Mouse (Mus musculus) urinary bladder, postnatal 14 days (tissue): ENCODE measurements at regions not wholly inside any gene's neighbourhood (a gene's known extent, or its start where the extent isn't known, plus 50 kb on each side); places are given as distances from the start of the nearest gene placed in this dataset.
A peak's percentile ranks its signal among the peaks of the same experiment; 100 is the strongest.

Experiments
- DNase-seq: peaks from one replicate; pipeline ENCODE4 v3.0.0; 2021; ENCODE audit warnings: low spot score

GRCm38 (mm10) chr19:56653292-56653691, 68.7 kb upstream of the Adrb1 start:
- DNase-seq: no peak

- DNase-seq: no peak
These were observed 66.7 kb upstream of the Adrb1 start for GRCm38 (mm10) chr19:56655330-56655729.

GRCm38 (mm10) chr19:56660566-56661199, 61.3 kb upstream of the Adrb1 start:
- no peak for DNase-seq

GRCm38 (mm10) chr19:56663474-56664227, 58.3 kb upstream of the Adrb1 start:
- DNase-seq: no peak

GRCm38 (mm10) chr19:56664307-56664775, 57.7 kb upstream of the Adrb1 start:
- no peak for DNase-seq

GRCm38 (mm10) chr19:56664944-56665663, 56.9 kb upstream of the Adrb1 start:
- DNase-seq: no peak

- no peak for DNase-seq
These were observed 56.0 kb upstream of the Adrb1 start for GRCm38 (mm10) chr19:56665972-56666371.

GRCm38 (mm10) chr19:56667903-56668302, 54.1 kb upstream of the Adrb1 start:
- DNase-seq: no peak

GRCm38 (mm10) chr19:56668991-56669390, 53.0 kb upstream of the Adrb1 start:
- peak; percentile 32 for DNase-seq

GRCm38 (mm10) chr19:56669468-56669867, 52.5 kb upstream of the Adrb1 start:
- DNase-seq: no peak
